Mouse (Mus musculus) MEL (cell line): ENCODE results near the gene 1700001C19Rik. TPM values are rescaled to one million over a fixed set of nuclear protein-coding genes. Genes with fewer than 3 reads are reported as not detected.

Source experiments
- DNase-seq: peaks from one replicate; pipeline ENCODE4 v3.0.0; 2011; ENCODE audit warnings: low read depth, low spot score
- H3K27ac ChIP-seq: 2 replicates; pipeline ENCODE4 v1.5.1; 2012; ENCODE audit warnings: low read depth, mild to moderate bottlenecking, control low read depth, low read length, moderate library complexity; ENCODE audit not compliant: control insufficient read depth
- H3K27me3 ChIP-seq, 2 experiments: fragments of 150-350 bp in 1 of 2; sonication (generic) in 1 of 2; 2 replicates each; pipeline ENCODE4 v1.6.1; 2012; ENCODE audit warnings: low read length in 2 of 2, mild to moderate bottlenecking in 2 of 2, improper control_type of control experiment in 1 of 2, moderate library complexity in 1 of 2; ENCODE audit not compliant: insufficient read depth in 2 of 2, control insufficient read depth in 1 of 2
- H3K36me3 ChIP-seq, 2 experiments: 2 replicates each; pipeline ENCODE4 v1.6.1; 2012 to 2014; ENCODE audit warnings: low read length in 2 of 2, improper control_type of control experiment in 1 of 2, inconsistent platforms in 1 of 2, mild to moderate bottlenecking in 1 of 2; ENCODE audit not compliant: insufficient read depth in 2 of 2, control insufficient read depth in 1 of 2
- H3K4me1 ChIP-seq, 2 experiments: fragments of 150-350 bp in 1 of 2; sonication (generic) in 1 of 2; 2 replicates each; pipeline ENCODE4 v1.6.1; 2012; ENCODE audit warnings: low read length in 2 of 2, improper control_type of control experiment in 1 of 2, mild to moderate bottlenecking in 1 of 2; ENCODE audit not compliant: insufficient read depth in 2 of 2, control insufficient read depth in 1 of 2
- H3K4me3 ChIP-seq, 2 experiments: fragments of 150-350 bp in 1 of 2; sonication (generic) in 1 of 2; 2 replicates each; pipeline ENCODE4 v1.5.1; 2012; ENCODE audit warnings: low read depth in 2 of 2, low read length in 2 of 2, mild to moderate bottlenecking in 2 of 2, moderate library complexity in 2 of 2, control low read depth in 1 of 2, improper control_type of control experiment in 1 of 2; ENCODE audit not compliant: control insufficient read depth in 1 of 2, insufficient read depth in 1 of 2
- H3K79me2 ChIP-seq: 2 replicates; pipeline ENCODE4 v1.6.1; 2012; ENCODE audit warnings: mild to moderate bottlenecking, low read length, moderate library complexity; ENCODE audit not compliant: control insufficient read depth, poor library complexity, insufficient read depth
- H3K9ac ChIP-seq: 2 replicates; pipeline ENCODE4 v1.6.1; 2012; ENCODE audit warnings: low read depth, mild to moderate bottlenecking, control low read depth, low read length, moderate library complexity; ENCODE audit not compliant: control insufficient read depth, poor library complexity, severe bottlenecking
- H3K9me3 ChIP-seq: fragments of 150-350 bp; sonication (generic); replicated peaks from 2 replicates; pipeline ENCODE4 v1.6.1; 2012; ENCODE audit warnings: mild to moderate bottlenecking, low read length, improper control_type of control experiment, moderate library complexity; ENCODE audit not compliant: insufficient read depth
- E2F4 ChIP-seq: IDR thresholded peaks from 2 replicates; pipeline ENCODE4 v1.6.1; 2011; ENCODE audit warnings: low read depth, low read length, improper control_type of control experiment, borderline replicate concordance
- ELF1 ChIP-seq: IDR thresholded peaks from 2 replicates; pipeline ENCODE4 v1.6.1; 2014; ENCODE audit warnings: low read depth, mild to moderate bottlenecking, inconsistent platforms, low read length, improper control_type of control experiment, moderate library complexity
- ETS1 ChIP-seq: IDR thresholded peaks from 2 replicates; pipeline ENCODE4 v1.6.1; 2012; ENCODE audit warnings: low read depth, mild to moderate bottlenecking, inconsistent platforms, low read length, improper control_type of control experiment, moderate library complexity
- GATA1 ChIP-seq: IDR thresholded peaks from 2 replicates; pipeline ENCODE4 v1.6.1; 2011; ENCODE audit warnings: low read depth, low read length, improper control_type of control experiment
- HCFC1 ChIP-seq: IDR thresholded peaks from 2 replicates; pipeline ENCODE4 v1.6.1; 2012; ENCODE audit warnings: low read depth, mild to moderate bottlenecking, inconsistent platforms, low read length, improper control_type of control experiment, moderate library complexity
- JUND ChIP-seq: IDR thresholded peaks from 2 replicates; pipeline ENCODE4 v1.6.1; 2011; ENCODE audit warnings: low read depth, mild to moderate bottlenecking, improper control_type of control experiment, low read length
- KAT2A ChIP-seq: conservative IDR thresholded peaks from 2 replicates; pipeline ENCODE4 v1.6.1; 2012; ENCODE audit warnings: low read depth, low read length, improper control_type of control experiment, inconsistent platforms
- MAX ChIP-seq: IDR thresholded peaks from 2 replicates; pipeline ENCODE4 v1.6.1; 2011; ENCODE audit warnings: low read length, improper control_type of control experiment
- MAZ ChIP-seq: IDR thresholded peaks from 2 replicates; pipeline ENCODE4 v1.6.1; 2012; ENCODE audit warnings: low read depth, mild to moderate bottlenecking, inconsistent platforms, low read length, improper control_type of control experiment
- MEF2A ChIP-seq: IDR thresholded peaks from 2 replicates; pipeline ENCODE4 v1.6.1; 2014; ENCODE audit warnings: low read depth, mild to moderate bottlenecking, inconsistent platforms, low read length, improper control_type of control experiment; ENCODE audit not compliant: poor library complexity, insufficient replicate concordance, severe bottlenecking; ENCODE audit errors: extremely low read depth
- MXI1 ChIP-seq: IDR thresholded peaks from 2 replicates; pipeline ENCODE4 v1.6.1; 2011; ENCODE audit warnings: mild to moderate bottlenecking, low read depth, low read length, improper control_type of control experiment
- NELFE ChIP-seq: IDR thresholded peaks from 2 replicates; pipeline ENCODE4 v1.6.1; 2011; ENCODE audit warnings: low read depth, low read length, improper control_type of control experiment
- POLR2A ChIP-seq, 2 experiments: IDR thresholded peaks; 2 replicates each; pipeline ENCODE4 v1.6.1; 2011 to 2012; ENCODE audit warnings: low read length in 2 of 2, mild to moderate bottlenecking in 2 of 2, control low read depth in 1 of 2, improper control_type of control experiment in 1 of 2, low read depth in 1 of 2, moderate library complexity in 1 of 2; ENCODE audit not compliant: control insufficient read depth in 1 of 2, insufficient read depth in 1 of 2, poor library complexity in 1 of 2
- POLR2AphosphoS2 ChIP-seq: IDR thresholded peaks from 2 replicates; pipeline ENCODE4 v1.6.1; 2011; ENCODE audit warnings: low read length, improper control_type of control experiment
- RAD21 ChIP-seq: IDR thresholded peaks from 2 replicates; pipeline ENCODE4 v1.6.1; 2011; ENCODE audit warnings: mild to moderate bottlenecking, low read depth, low read length, improper control_type of control experiment
- RCOR1 ChIP-seq: IDR thresholded peaks from 2 replicates; pipeline ENCODE4 v1.6.1; 2012; ENCODE audit warnings: low read depth, mild to moderate bottlenecking, inconsistent platforms, low read length, improper control_type of control experiment
- SIN3A ChIP-seq: IDR thresholded peaks from 2 replicates; pipeline ENCODE4 v1.6.1; 2012; ENCODE audit warnings: low read length, improper control_type of control experiment, inconsistent platforms
- SMC3 ChIP-seq: IDR thresholded peaks from 2 replicates; pipeline ENCODE4 v1.6.1; 2011; ENCODE audit warnings: low read depth, low read length, improper control_type of control experiment
- TAL1 ChIP-seq: IDR thresholded peaks from 2 replicates; pipeline ENCODE4 v1.6.1; 2012; ENCODE audit warnings: mild to moderate bottlenecking, inconsistent platforms, low read length, moderate library complexity, mixed read lengths
- USF1 ChIP-seq: IDR thresholded peaks from 2 replicates; pipeline ENCODE4 v1.6.1; 2014; ENCODE audit warnings: low read depth, mild to moderate bottlenecking, inconsistent platforms, low read length, improper control_type of control experiment, moderate library complexity
- ZKSCAN1 ChIP-seq: IDR thresholded peaks from 2 replicates; pipeline ENCODE4 v1.6.1; 2012; ENCODE audit warnings: low read depth, mild to moderate bottlenecking, inconsistent platforms, low read length, improper control_type of control experiment, moderate library complexity
- ZNF384 ChIP-seq: IDR thresholded peaks from 2 replicates; pipeline ENCODE4 v1.6.1; 2012; ENCODE audit warnings: low read depth, mild to moderate bottlenecking, inconsistent platforms, low read length, improper control_type of control experiment
- polyA plus RNA-seq, 2 experiments: library from polyadenylated mRNA; stranded (reverse) in 1 of 2; unstranded in 1 of 2; fragments of >175 nt in 1 of 2; fragments of >200 nt in 1 of 2; gene quantifications; 2 replicates each; pipeline versions ENCODE4 v1.2.1 to v1.2.4; 2012; ENCODE audit warnings: low replicate concordance in 2 of 2, low read depth in 1 of 2; ENCODE audit not compliant: insufficient read length in 2 of 2, insufficient read depth in 1 of 2, missing spikeins in 1 of 2
- total RNA-seq: library from RNA; depleted of rRNA; stranded (reverse); fragments of 300-350 nt; gene quantifications from 2 replicates; pipeline ENCODE4 v1.2.3, GENCODE M21; 2012

Gene 1700001C19Rik
- total and polyA plus RNA-seq, 3 experiments: not detected

DNA sequence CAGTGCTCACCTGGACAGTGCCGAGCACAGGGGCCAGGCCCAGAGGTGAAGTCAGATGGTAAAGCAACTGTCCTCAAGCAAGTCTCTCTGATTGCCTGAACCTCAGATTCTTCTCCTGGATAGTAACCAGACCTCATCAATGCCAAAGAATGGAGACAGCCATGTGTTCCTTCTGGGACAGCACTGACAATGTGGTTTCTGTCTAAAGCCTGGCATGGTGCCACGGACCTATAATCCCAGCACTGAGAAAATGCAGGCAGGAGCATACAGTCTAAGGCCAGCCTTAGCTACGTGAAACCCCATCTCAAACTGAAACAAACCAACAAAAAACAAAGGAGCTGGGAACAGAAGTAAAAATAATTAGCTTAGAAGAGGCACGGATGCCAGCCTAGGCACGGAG, 33.5 kb upstream of the 1700001C19Rik start:
- Histone ChIP-seq H3K27me3 (peaks cover 0 to 2% of the 10 kb centered on the region in 2 experiments; a peak in 1 of 4 replicates), H3K9me3 (no peaks in the 10 kb centered on the region), H3K36me3 (no peaks in the 10 kb centered on the region), H3K9ac (no peak overlapping the region), H3K4me3 (no peak overlapping the region), H3K4me1 (no peaks in the 10 kb centered on the region), H3K79me2 (no peaks in the 10 kb centered on the region), H3K27ac (no peak overlapping the region)
- TF ChIP-seq ELF1 (no peak), ZKSCAN1 (no peak), MXI1 (no peak), SIN3A (no peak), MAX (no peak), MAZ (no peak), POLR2AphosphoS2 (no peak)
- DNase-seq: no peak

DNA sequence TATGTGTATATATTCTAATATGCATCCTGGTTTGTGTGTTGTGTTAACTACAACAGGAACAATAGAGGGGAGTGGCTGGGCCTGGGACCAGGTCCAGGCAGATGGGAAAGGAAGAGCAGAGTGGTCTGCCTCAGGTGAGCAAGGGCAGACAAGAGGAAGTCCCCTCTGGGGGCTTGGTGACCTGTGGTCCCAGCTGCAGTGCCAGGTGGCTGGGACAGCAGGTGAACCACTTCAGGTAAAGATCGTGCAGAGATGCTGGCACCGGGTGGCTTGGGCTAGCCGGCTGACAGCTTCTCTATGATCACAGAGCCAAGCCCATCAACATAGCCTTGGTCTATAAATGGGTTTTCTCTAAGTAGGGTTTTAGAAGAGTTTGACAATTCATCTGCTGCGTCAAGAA, 32.9 kb upstream of the 1700001C19Rik start:
- H3K27ac ChIP-seq: no peak overlapping the region
- H3K79me2 ChIP-seq: no peaks in the 10 kb centered on the region
- DNase-seq: no peak
- H3K27me3 ChIP-seq: peaks cover 3 to 5% of the 10 kb centered on the region in 2 experiments; a peak in 3 of 4 replicates
- TF ChIP-seq JUND (no peak), USF1 (no peak), SMC3 (no peak), MAX (no peak), KAT2A (no peak), RAD21 (no peak), MEF2A (no peak), HCFC1 (no peak)
- TF ChIP-seq, all 39 proteins: peak for 0
- no peaks in the 10 kb centered on the region; a peak in 1 of 4 replicates for H3K4me1 ChIP-seq
- no peak overlapping the region for H3K9ac ChIP-seq
- no peaks in the 10 kb centered on the region for H3K9me3 ChIP-seq
- no peak overlapping the region for H3K4me3 ChIP-seq
- no peaks in the 10 kb centered on the region for H3K36me3 ChIP-seq

DNA sequence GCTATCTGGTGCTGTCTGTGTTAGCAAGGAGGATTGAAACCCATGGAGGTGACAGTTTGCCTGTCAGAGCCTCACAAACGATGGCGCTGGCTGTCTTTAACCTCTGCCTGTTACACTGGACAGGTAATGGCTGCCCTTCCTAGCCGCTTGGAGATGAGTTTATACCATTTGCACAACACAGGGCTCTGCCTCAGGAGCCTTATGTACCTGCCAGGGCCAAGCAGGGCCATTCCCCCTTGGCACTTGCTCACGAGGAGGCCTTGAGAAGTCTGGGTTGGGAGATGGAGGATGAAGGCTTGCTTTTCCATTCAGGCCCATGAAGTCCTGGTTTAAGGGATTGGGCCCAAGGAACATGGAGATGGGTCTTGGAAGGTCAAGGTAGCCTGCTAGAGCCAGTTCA, 32.5 kb upstream of the 1700001C19Rik start:
- Histone ChIP-seq H3K27me3 (peaks cover 3 to 5% of the 10 kb centered on the region in 2 experiments; a peak in 3 of 4 replicates), H3K79me2 (no peaks in the 10 kb centered on the region)

More for the DNA sequence above, 32.5 kb upstream of the 1700001C19Rik start:
- H3K36me3 ChIP-seq: no peaks in the 10 kb centered on the region
- no peak for TF ChIP-seq SMC3
- no peak for TF ChIP-seq ZNF384
- TF ChIP-seq E2F4: no peak
- TF ChIP-seq RCOR1: no peak
- TF ChIP-seq RAD21: no peak
- TF ChIP-seq MXI1: no peak
- no peak for TF ChIP-seq GATA1
- no peak for TF ChIP-seq SIN3A
- no peak for TF ChIP-seq HCFC1
- no peak for TF ChIP-seq TAL1
- TF ChIP-seq NELFE: no peak
- no peak for TF ChIP-seq POLR2A (IDR thresholded peaks at IDR 0.05; ENCODE audit: control insufficient read depth in 1 of 2, insufficient read depth in 1 of 2, low read depth in 1 of 2, low read length in 2 of 2, poor library complexity in 1 of 2)
- TF ChIP-seq ETS1: no peak
- no peak overlapping the region for H3K9ac ChIP-seq
- no peak overlapping the region for H3K27ac ChIP-seq
- H3K4me3 ChIP-seq: no peak overlapping the region
- no peaks in the 10 kb centered on the region for H3K9me3 ChIP-seq
- H3K4me1 ChIP-seq: no peaks in the 10 kb centered on the region; a peak in 1 of 4 replicates
- no peak for DNase-seq
